Mouse (Mus musculus): ENCODE data around the gene Gldc. TPM values are rescaled to one million over a fixed set of nuclear protein-coding genes. Genes with fewer than 3 reads are reported as not detected.

The Gldc gene
- total and polyA plus RNA-seq, 3 experiments: 0.54 to 0.92 (median 0.86) TPM

GRCm38 (mm10) chr19:30107221-30107845 is 67.9 kb downstream of the Gldc start:
- DNase-seq: peak; percentile 45

- DNase-seq: no peak
These were observed 70.0 kb downstream of the Gldc start for GRCm38 (mm10) chr19:30105045-30105842.

GRCm38 (mm10) chr19:30102620-30103019 is 72.6 kb downstream of the Gldc start:
- DNase-seq: no peak

- DNase-seq: no peak
These were observed 74.7 kb downstream of the Gldc start for GRCm38 (mm10) chr19:30100571-30100970.

GRCm38 (mm10) chr19:30097039-30097438 is 78.2 kb downstream of the Gldc start:
- no peak for DNase-seq

- DNase-seq: peak; percentile 50
These were observed 79.0 kb downstream of the Gldc start for GRCm38 (mm10) chr19:30096186-30096585.

- DNase-seq: no peak
These were observed 83.5 kb downstream of the Gldc start for GRCm38 (mm10) chr19:30091644-30092295.

GRCm38 (mm10) chr19:30090163-30090562 is 85.1 kb downstream of the Gldc start:
- DNase-seq: no peak

- no peak for DNase-seq
These were observed 109.4 kb downstream of the Gldc start for GRCm38 (mm10) chr19:30065797-30066196.

- DNase-seq: no peak
These were observed 121.0 kb downstream of the Gldc start for GRCm38 (mm10) chr19:30054218-30054617.

GRCm38 (mm10) chr19:30051479-30051878 is 123.8 kb downstream of the Gldc start:
- no peak for DNase-seq

GRCm38 (mm10) chr19:30050584-30050983 is 124.6 kb downstream of the Gldc start:
- no peak for DNase-seq

Other genes starting within 250 kb of the Gldc start
- not detected for gene Trpd52l3, start 171.6 kb downstream of the Gldc start, total RNA-seq (2021)
- not detected in 2 replicates for gene Trpd52l3, start 171.6 kb downstream of the Gldc start, polyA plus RNA-seq (2012; rRNA removed)
- 10 to 100 TPM; 31.1 to 40.6 TPM for gene Uhrf2, start 144.9 kb downstream of the Gldc start, total RNA-seq (2021)
- gene Uhrf2, start 144.9 kb downstream of the Gldc start, polyA plus RNA-seq (2012; rRNA removed): 18.9 and 20.9 TPM in 2 replicates
- gene Mbl2, start 57.5 kb upstream of the Gldc start, total RNA-seq (2021): 1 to 10 TPM in 1 of 2 experiments, not detected in 1; 1.1 TPM
- gene Mbl2, start 57.5 kb upstream of the Gldc start, polyA plus RNA-seq (2012; rRNA removed): not detected in 2 replicates

All from adrenal gland, adult 2 months (tissue).